Mouse (Mus musculus) right cerebral cortex, postnatal 14 days (tissue): ENCODE data around the gene Bcl10.
A peak's percentile ranks its signal among the peaks of the same experiment; 100 is the strongest.
"Not testable (repeated sequence)": the region's sequence is repeated elsewhere in the genome, so short reads cannot be mapped to it uniquely, and the experiment has no call there.

Source experiments
- DNase-seq: peaks from one replicate; pipeline ENCODE4 v3.0.0; 2022

Bcl10 gene

DNA sequence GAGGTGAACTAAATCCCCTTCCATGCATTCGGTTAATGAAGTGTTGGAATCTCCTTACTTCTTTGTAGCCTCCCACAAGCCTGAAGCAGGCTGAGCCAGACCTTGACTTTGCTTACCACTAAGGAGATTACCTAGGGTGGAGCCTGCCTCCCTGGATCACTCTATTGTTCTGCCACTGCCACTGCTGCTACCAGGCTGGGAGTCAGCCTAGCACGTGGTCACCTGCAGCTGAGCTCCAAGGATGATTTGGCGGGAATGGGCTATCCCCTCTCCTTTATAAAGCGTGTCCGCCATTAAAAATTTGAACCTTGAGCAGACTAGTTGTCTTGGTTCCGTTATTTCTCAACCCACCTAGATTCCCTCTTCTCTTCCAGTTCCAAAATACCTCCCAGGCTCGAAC, 8.7 kb upstream of the Bcl10 start:
- not testable (repeated sequence) for DNase-seq

DNA sequence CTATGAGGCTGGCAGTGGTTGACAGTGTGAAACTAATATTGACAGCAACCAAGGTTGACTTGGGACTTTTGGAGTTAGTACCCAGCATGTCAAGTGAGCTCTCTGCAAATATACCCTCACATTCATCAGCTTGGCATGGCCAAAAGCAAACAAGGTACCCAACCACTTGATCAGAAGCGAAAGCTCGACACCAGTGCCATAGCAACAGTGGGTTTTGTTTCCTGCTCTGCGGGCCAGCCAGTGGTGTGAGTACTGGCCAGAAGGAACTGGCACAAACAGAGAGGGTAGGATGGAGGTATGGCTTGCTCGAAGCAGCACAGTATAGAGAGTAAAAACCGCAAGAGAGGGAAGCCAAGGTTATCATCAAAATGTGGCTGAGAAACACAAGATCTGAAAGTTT, 6.2 kb upstream of the Bcl10 start:
- no peak for DNase-seq

DNA sequence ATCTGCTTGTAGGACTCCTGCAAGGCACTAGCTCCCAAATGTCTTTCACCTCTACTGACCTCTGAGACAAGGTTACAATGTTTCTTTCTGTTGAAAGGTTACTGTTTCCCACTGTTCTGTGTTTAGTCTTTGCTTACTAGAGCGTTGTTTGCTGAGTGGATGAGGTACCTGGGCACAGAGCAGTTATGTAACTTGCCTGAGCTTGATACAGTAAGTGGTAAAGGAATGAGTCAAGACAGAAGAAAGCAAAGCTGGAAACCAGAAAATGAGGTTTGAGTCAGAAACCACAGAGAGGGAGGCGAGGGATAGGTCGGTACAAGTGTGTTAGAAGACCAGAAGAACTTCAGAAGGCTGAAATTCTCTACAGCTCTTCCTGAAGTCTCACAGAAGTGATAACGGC, 5.8 kb upstream of the Bcl10 start:
- no peak for DNase-seq

DNA sequence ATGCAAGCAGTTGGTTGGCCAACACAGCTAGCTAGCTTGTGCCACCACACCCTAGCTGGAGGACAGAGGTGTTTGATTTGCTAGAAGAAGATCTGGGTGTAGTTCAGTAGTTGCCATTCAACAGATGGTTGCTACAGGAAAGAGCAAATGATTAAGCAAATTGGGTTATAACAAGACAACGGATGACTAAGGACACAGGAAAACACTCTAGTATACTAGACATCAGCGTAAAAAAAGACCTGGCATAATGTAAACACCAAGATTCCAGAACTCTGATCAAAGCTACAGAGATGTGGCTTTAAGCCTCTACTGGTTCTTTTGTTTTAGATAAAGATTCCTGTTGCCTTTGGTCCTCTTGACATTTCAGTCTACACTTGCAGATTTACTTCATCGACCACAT, 367 bp downstream of the Bcl10 start:
- no peak for DNase-seq

DNA sequence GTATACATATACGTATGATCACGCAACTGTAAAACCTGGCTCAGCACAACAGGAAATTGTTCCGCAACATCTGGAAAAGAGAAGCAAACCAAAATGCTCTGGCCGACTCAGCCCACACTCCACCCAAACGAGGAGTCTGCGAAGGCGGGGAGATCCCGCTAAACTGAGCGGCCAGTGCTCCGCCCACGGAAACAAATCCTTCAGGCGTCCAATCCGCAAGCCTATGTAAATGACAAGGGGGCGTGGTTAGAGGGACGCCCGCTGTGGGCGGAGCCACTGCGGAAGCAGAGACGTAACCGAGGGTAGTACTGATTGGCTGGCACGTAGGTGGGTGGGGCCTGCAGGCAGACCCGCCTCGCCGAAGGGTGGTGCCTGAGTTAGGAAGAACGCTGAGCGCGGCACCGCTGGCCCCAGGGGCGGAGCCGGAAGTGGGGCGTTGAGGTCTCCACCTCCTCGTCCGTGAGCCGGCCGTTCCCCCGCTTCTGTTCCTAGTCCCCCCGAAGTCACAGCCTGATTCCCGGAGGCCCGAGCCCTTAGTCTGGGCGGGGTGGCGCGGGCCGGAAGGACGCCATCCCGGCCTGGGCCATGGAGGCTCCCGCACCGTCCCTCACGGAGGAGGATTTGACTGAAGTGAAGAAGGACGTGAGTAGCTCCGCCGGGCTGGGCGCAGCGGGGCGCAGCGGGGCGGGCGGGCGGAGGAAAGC, 1.4 kb downstream of the Bcl10 start:
- DNase-seq, result peak; percentile 98

DNA sequence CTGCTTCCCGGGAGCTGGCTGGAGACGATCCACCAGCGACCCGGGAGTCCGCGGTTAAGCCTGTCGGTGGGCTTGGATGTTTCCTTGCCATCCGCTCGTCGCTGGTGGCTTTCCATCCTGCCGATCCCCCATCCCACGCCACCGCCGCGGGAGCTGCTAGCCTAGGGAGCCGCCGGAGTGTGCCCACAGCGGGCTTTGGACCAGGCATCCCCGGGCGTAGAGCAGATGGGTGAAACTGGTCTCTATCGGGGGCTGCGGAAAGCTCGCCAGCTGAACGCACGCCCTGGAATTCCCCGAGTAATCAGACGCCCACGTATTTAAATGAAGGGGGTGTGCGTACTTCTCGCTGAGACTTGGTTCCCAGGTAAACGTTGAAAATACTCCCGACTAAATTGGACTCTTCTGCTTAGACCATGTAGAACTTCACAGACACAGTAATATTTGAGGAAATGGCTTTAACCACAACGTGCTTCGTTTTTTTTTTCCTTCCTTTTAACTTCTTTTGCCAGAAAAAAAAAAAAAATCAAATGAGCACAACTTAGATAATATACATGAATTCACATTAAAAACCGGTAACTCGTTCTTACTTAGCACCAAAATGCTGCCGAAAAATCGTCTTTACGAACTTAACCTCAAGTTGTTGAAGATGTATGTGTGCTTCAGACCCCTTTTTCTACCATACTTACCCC, 2.2 kb downstream of the Bcl10 start:
- peak; percentile 60 for DNase-seq

DNA sequence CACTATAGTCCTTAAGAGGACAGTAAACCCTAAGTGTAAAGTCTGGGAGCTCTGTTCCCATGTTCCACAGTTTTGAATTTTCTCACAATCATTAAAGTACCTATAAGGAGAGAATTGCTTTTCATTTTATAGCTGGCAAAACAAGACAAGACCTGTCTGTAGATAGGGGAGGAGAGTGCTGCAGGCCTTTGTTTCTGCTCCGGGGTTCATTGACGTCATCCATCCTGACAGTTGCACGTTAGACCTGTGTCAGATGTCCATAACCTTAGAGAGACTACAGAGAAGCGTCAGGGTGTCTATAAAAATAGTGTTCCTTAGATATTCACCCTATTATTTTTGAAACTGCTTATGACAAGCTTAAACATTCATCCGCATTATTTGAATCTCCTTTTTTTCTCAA, 2.9 kb downstream of the Bcl10 start:
- no peak for DNase-seq

DNA sequence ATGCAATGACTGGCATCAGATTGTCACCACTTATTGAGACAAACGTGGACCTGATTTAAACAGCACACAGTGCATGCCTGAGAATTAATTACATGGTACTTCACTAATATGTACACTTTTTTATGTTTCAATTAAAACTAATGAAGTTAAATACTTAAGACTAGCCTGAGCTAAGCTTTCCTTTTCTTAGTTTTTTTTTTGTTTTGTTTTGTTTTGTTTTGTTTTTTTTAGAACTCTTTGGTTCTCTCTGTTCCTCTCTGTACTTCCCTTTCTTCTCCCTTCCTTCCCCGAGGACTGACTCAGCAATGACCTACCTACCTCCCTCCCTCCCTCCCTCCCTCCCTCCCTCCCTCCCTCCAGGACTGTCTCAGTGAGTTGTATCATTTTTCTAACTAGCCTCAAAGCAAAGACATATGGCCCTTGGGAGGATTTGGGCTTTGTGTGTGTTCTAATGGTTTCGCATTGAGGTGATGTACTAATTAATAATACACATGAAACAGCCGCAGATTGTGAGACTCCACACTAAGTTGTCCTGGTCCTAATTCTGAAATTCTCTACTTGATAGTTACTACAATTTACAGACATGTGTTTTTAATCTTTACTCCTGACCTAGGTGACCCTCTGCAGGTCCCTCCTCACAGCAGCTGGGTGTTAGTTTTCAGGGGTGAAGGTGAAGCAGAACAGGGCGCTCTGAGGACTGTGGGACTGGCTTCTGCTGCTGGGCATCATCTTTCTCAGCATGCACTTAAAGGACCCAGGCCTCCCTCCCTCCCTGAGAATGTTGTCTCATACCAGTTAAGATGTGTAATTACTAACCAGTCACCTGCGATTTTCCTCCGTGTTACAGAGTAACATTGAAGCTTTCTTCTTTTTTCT, 7.2 kb downstream of the Bcl10 start:
- DNase-seq, result no peak

DNA sequence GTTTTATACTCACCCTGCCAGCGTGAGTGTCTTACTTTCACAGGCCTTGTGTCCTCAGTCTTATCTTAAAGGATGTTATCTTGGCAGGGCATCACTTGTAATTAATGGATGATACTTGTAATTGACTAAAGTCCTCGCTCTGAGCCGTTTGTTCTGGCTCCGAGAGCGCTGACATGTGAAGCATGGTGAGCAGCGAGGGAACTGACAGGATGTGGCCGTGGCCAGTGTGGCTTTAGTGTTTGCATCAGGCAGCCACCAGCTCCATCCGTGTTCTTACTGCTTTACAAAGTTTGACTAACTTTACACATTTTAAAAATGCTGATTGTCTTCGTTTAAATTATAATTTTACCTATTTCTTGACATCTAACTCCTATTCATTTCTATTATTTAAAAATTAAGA, 11.2 kb downstream of the Bcl10 start:
- DNase-seq, result no peak

DNA sequence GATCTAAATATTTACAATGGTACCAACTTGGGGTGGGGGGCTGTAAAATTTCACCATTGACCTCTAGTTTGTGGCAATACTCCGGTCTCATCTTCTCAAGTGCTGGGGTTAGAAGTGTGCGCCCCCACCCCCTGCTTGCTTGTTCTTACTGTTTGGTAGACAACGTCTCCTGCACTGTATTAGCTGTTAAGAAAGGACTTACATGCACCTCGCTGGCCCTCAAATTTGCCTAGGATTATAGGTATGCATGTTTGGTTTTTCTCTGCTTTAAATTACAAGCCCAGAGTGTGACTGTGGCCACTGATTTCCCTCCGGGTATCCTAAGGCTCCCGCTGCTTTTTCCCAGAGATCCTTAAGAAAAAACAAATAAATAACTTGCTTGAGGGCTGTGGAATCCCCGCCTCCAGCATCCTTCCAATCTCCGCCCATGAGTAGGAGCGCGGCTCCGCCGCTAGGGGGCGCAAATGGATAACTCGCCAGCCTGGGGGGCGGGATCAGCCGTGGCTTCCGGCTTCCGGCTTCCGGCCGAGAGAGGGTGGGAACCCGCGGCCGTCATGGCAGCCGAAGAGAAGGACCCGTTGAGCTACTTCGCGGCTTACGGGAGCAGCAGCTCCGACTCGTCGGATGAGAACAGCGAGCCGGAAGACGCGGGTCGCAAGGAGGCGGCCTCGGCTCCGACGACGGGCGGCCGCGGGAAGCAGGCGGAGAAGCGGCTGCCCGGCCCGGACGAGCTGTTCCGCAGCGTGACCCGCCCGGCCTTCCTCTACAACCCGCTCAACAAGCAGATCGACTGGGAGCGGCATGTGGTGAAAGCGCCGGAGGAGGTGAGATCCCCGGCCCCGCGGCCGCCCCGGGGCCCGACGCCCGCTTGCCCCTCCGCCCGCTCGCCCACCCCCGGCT, 15.2 kb downstream of the Bcl10 start, which contains the start of gene 2410004B18Rik:
Gene 2410004B18Rik (plus strand): TSS at position 510 of the 900 bp plus-strand sequence.
- peak; percentile 92 for DNase-seq

DNA sequence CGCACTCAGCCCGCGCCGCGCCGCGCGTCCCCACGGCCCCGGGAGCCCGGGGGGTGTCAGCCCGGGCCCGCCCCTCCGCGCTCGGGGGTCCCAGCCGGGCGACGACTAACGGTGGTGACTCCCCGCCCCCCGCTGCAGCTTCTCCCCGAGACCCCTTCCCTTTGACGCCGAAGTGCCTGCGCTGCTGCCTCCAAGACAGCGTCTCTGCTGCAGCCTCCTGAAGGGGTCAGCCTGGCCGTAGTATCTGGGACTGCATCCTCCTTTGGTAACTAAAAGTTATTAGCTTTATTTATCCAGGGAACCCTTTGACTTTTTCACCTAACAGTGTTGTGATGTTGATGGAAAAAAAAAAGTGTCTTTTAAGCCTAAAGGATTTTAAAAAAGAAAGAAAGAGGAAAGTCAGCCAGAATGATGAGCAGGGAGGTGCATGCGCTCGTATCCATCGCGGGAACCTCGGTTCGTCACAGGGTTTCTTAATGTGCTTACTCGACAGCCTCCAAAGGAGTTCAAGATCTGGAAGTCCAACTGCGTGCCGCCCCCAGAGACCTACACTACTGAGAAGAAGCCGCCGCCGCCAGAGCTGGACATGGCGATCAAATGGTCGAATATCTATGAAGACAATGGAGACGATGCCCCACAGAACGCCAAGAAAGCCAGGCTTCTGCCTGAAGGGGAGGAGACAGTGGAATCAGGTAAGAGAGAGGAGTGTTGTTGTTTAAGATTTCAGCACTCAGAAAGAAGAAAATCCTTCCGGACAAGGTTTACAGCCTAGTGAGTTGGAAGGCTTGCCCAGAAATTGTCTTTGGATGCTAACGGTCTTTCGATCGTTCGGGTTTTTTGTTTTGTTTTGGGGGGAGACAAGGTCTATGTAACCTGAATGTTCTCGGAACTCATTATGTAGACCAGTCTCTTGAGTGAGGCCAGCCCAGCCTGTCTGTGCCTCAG, 16.1 kb downstream of the Bcl10 start:
- peak; percentile 19 for DNase-seq

DNA sequence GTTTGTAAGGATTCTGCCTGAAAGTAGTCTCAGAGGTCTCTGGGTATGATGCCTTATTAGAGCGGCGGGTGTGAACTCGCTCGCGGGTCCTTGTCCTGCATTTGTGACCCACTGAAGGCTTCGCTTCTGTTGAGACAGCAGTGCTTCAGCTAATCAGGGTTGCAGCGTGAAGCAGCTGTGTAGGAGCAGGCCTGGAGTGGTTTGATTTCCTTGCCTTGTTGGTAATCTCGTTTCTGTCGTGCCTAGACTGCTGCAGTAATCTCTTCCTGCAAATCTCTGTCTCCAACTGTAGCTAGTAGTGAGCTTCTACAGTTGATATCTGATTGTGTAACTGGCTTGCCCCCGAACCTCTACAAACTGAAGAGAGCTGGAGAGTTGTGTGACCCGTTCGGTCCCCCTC, 16.8 kb downstream of the Bcl10 start:
- DNase-seq, result no peak

DNA sequence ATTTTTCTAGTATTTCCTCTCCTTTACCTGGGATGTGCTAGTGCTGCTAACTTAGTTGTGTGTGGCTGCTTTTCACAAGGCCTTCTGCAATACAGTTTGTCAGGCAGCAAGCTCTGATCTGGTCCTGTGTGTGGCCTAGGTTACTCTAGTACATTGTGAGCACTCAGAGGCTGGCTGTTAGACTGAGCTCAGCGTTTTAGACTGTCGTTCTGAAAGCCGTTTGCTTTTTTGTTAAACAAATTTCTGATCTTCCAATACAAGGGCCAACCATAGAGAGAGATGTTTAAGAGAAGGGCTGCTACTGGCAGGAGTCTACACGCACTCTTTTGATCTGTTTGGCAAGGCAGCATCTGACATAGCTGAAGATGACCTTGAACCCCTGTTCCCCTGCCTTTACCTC, 17.4 kb downstream of the Bcl10 start:
- no peak for DNase-seq

DNA sequence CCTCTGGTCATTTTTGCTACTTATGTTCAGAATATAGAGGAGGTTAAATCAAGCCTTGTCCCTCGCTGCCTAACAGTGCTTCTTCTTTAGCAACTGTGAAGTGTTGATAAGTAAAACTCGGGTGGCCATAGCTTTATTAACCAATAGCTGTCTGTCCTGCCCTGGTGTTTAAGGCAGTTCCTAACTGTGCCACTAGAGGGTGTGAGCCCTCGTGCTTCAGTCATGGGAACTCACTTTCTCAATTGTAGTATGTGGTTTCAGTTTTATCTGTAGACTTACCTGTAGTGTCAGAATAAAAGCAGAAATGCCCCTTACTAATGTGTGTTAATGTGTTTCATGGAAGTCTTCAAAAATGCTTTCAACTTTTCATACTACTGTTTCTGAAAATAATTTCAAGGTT, 19.4 kb downstream of the Bcl10 start:
- DNase-seq, result peak; percentile 53

DNA sequence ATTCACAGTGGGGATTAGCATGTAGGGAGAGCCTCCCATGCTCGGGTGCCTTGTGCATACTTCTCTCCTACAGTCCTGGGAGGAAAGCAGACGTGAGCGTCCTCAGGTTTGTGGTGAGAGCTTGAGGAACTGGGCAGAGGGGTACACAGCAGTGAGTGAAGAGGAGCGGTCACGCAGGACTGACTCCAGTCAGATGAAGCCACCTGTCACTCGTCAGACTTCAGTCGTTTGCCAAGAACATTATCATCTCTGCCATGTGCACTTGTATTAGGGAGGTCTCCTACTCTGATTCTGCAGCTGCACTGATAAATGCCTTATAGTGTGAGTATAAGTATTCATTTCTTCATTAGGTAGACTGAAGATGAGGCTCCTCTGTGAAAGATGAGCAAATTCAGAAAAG, 21.7 kb downstream of the Bcl10 start:
- DNase-seq, result no peak

DNA sequence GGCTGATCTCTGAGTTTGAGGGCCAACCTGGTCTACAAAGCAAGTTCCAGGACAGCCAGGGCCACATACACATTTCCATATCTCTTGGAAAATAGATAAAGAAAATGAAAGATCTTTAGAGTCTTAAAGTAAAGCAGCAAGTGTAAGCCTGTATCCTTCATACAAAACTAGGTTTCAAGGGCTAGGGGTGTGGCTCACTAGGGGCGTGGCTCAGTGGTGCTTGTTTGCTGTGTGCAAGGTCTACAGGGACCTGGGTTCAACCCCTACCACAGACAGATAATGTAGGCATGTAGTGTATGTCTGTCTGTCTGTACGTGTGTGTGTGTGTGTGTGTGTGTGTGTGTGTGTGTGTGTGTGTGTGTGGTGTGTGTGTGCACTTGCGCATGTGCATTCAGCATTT, 23.3 kb downstream of the Bcl10 start:
- no peak for DNase-seq

DNA sequence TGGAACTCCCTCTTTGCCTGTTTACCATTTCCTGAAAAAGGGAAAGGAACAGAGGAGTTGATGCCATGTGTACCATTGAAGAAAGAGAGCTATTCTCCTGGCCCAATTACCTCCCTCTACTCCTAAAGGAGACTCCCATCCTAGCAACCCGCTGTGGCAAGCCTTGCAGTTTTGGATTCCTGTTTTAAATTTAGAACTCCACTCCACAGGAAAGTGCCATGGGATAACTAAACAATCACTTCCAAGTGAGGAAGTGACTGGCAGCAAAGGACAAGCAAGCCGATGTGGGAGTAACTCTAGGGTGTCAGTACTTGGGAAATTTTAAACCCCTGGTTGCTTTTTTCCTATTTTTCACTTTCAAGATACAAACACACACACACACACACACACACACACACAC, 24.1 kb downstream of the Bcl10 start:
- DNase-seq, result no peak

DNA sequence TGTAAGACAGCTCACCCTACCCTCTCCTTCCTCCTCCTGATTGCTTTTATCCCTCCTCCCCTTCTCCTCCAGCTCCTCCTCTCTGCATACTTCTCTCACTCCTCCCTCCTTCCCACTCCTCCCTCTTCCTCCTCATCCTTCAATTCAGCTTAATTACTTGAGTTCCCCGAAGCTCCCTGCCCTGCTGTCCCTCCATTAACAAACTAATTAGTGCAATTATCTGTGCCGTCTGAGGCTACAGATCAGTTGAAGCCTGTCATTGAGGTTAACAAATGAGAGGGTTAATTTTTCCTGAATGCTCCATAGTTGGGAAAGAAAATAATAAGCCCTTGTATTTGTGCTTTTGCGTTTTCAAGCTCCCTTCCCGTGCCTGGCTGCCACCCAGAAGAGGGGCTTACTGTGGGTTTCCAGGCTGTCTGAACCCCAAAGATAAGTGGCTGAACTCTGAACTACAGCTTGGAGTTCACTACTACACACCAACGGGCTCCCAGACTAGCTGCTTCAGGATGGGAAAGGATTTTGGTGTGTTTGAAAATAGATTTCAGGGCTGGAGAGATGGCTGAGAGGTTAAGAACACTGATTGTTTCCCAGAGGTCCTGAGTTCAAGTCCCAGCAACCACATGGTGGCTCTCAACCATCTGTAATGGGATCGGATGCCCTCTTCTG, 25.1 kb downstream of the Bcl10 start:
- DNase-seq, result no peak

DNA sequence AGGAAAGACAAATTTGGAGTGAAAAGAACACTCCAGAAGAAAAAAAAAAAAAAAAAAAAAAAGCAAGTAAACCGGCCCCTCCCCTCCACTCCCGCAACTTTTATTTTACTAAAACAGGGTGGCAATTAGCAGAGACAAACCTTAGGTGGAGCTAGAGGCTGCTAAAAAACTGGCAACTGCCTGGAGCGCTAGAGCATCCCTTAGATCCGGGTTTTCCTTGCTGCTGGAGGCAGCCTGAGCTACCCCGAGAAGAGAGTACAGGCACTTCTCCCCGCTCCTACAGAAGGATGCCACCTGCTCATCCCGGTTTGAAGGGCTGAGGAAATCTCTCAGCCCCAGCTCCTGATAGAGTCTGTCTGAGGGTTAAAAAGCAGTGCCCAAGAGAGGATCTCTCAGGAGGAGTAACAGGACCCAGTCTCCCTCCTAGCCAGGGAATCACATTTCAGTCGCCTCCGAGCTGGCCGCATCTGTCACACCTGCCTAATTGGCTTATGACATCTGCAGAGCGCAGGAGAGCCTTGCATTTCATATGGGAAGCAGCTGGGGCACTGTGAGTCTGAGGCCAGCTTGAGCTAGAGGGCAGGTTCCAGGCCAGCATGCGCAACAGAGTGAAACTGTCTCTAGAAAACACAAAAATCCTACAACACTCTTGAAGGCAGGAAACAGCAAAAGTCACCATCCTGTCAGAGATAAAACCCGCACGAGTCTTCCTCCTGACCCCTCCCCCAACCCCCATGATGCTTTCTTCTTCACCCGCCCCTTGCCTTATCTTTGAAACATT, 27.6 kb downstream of the Bcl10 start:
- peak; percentile 43 for DNase-seq

DNA sequence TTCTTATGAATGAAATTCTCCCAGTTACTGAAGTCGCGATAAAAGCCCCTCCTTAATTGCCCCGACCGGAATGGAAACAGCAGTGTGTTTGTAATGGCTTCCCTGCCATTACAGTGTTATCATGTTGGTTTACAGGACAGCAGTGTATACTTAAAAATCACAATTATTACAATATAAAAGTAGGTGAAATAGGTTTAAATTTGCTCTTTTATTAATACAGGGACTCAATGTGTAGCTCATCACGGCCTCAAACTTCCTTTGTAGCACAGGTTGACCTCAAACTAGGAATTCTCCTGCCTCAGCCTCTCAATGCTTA, 28.2 kb downstream of the Bcl10 start:
- DNase-seq, result no peak
